Mouse (Mus musculus): ENCODE results near the gene Sprr1a. TPM values are rescaled to one million over a fixed set of nuclear protein-coding genes. Genes with fewer than 3 reads are reported as not detected.
"Not testable (repeated sequence)": the region's sequence is repeated elsewhere in the genome, so short reads cannot be mapped to it uniquely, and the experiment has no call there.

Sprr1a gene
- polyA plus RNA-seq (2012; rRNA removed), result 0.46 and 0.70 TPM in 2 replicates

- DNase-seq (ENCODE audit: extremely low spot score in 1 of 2, low spot score in 1 of 2), result no peak
Observed at GRCm38 (mm10) chr3:92485863-92486262, at the start of gene Sprr1a. TSS of gene Sprr1a (minus strand) at chr3:92485895.

- no peak for DNase-seq (ENCODE audit: extremely low spot score in 1 of 2, low spot score in 1 of 2)
Observed at GRCm38 (mm10) chr3:92534411-92534810, 48.7 kb upstream of the Sprr1a start, which contains the start of gene 2310046K23Rik. TSS of gene 2310046K23Rik (minus strand) at chr3:92534511.

DNA sequence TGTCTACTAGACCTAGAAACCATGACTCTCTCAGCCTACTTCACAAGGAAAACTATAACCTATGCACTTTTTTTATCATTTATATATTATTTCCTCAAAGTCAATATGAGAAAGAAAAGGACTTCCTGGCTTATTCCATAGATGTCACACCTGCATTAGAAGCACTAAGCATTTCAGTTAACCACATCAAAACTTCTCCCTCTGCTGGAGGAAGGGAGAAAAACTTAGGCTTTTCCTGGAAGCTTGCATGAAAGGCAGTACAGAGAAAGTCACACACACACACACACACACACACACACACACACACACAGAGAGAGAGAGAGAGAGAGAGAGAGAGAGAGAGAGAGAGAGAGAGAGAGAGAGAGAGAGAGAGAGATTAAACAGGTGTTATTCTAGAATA is 26.6 kb upstream of the Sprr1a start:
- peak in 1 of 2 experiments; percentile 64 for DNase-seq (ENCODE audit: extremely low spot score in 1 of 2, low spot score in 1 of 2)

DNA sequence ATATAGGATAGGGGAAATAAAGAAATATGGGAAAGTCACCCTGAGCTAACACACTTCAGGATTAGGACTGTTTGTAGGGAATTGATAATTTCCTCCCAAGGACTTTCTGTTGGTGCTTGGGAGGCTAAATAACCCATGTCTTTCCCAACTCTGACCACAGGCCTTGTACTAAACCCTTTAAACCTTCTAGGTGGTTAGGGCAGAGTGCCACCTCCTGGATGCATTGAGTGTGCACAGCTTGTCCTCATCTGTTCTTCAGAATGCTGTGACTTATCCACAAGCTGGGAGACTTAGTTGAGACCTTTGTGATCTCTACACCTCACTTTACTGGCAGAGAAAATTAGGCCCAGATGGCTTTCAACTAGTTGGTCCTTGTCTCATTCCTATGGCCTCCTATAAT is 25.1 kb upstream of the Sprr1a start:
- peak in 1 of 2 experiments; percentile 61 for DNase-seq (ENCODE audit: extremely low spot score in 1 of 2, low spot score in 1 of 2)

GRCm38 (mm10) chr3:92508185-92508584 is 22.5 kb upstream of the Sprr1a start:
- no peak for DNase-seq (ENCODE audit: extremely low spot score in 1 of 2, low spot score in 1 of 2)

- peak in 1 of 2 experiments; percentile 19 for DNase-seq (ENCODE audit: extremely low spot score in 1 of 2, low spot score in 1 of 2)
Observed at GRCm38 (mm10) chr3:92503528-92503927, 17.8 kb upstream of the Sprr1a start.

- no peak for DNase-seq (ENCODE audit: extremely low spot score in 1 of 2, low spot score in 1 of 2)
Observed at GRCm38 (mm10) chr3:92500393-92500792, 14.7 kb upstream of the Sprr1a start, which contains the start of gene Sprr4. TSS of gene Sprr4 (minus strand) at chr3:92500493.

GRCm38 (mm10) chr3:92490262-92490661 is 4.6 kb upstream of the Sprr1a start:
- not testable (repeated sequence) for DNase-seq (ENCODE audit: extremely low spot score in 1 of 2, low spot score in 1 of 2)

DNA sequence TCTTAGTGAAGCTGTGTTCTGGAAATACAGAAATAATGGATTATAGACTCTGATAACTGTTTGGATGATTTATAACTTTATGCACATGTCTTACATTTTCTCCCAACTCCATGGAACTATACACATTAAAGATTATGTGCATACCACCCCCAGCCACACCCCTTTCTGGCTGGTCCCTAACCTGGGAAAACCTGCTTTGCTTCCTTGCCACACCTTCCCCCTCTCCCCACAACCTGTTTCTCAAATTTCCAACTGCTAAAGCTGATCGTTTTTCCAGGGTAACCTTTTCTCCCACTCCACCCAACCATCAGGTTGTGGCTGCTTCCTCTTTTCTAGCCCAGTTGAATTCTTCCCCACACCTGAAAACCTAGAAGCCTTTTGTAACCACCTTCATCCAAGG is 612 bp upstream of the Sprr1a start:
- DNase-seq (ENCODE audit: extremely low spot score in 1 of 2, low spot score in 1 of 2), result no peak

DNA sequence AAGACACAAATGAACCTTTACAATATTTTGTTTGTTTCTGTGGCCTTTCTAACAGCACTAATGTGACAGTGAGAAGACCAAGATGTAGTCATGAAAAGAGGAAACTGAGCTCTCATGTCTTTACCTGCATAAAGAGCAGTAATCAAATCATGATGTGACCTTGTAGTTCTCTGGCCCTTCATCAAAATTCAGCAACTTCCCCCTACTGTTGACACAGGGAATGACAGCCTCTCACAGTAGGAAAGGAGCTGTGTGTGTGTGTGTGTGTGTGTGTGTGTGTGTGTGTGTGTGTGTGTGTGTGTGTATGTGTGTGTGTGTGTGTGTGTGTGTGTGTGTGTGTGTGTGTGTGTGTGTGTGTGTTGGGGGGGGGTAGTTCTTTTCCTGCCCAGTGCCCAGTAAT is 4.4 kb downstream of the Sprr1a start:
- DNase-seq (ENCODE audit: extremely low spot score in 1 of 2, low spot score in 1 of 2), result not testable (repeated sequence)

DNA sequence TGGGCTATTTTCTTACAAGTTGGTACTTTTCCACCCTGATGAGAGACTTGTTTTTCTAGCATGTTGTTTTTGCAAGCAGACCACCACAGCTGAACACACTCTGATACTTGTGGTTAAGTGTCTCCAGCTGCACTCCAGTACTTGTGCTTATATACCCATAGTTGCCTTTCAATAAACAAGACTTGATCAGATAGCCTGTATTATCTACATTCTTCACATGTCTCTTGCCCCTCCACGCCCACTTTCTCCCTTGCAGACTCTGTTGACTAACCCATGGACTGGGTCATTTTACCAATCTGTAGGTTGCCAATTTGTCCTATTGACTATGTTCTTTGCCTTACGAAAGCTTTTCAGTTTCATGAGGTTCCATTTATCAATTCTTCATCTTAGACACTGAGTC is 15.6 kb downstream of the Sprr1a start:
- DNase-seq (ENCODE audit: extremely low spot score in 1 of 2, low spot score in 1 of 2), result no peak

- no peak for DNase-seq (ENCODE audit: extremely low spot score in 1 of 2, low spot score in 1 of 2)
Observed at GRCm38 (mm10) chr3:92467424-92467823, 18.3 kb downstream of the Sprr1a start.

DNA sequence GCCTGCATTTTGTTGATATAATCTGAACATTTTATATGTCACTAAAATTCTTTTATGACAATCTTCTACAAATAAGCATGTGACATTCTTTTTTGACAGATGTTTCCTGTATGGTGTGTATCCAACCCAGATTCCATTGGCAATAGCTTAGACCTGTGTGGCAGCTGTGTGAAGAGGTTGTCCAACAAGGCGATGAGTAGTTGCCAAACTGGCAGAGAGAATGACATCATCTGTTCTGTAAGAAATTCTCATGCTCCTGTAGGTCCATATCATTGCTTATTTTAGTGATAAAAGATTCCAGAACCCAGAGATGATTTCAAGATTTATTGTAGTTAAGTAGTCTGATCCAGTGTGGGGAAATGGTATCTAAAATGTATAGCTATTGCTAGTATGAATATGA is 19.1 kb downstream of the Sprr1a start:
- DNase-seq (ENCODE audit: extremely low spot score in 1 of 2, low spot score in 1 of 2), result no peak

DNA sequence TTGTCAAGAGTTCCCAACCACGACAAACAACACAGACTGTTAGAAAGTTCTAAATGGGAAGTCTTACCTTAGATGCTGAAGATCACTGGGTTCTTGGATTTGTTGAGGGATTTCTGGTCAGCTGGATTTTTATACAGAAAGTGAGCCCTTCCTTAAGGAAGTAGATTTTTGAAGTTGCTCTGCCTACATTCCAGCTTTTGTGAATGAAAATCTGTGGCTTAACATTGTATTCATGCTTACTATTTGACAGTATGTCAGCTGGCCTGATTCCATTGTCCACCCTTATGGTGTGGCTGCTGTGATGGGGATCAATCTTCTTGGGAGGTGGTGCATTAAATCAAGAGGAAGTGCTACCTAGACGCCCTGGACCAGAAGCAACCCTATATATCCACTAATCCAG is 27.1 kb downstream of the Sprr1a start, which contains the start of gene Sprr3:
Gene Sprr3, minus strand, starts transcription at position 101 of the 400 bp plus-strand sequence.
- DNase-seq (ENCODE audit: extremely low spot score in 1 of 2, low spot score in 1 of 2), result no peak

DNA sequence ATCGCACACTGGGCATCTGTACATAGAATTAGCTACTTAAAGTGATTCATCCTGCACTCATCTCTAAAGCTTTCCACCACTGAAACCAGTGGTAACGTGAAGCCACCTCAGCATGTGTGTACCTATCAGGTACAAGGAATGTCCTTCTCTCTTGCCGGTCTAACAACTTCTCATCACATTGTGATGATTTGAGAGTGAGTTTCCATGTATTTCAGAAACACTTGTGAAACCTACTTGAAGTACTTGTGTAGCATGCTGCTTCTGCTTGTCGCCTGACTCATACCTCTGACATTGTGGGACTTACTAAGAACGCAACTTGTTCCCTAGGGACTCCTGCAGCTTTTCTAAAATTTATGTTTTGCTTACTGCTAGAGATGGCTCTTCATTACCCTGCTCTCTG is 30.5 kb downstream of the Sprr1a start:
- DNase-seq (ENCODE audit: extremely low spot score in 1 of 2, low spot score in 1 of 2), result no peak

DNA sequence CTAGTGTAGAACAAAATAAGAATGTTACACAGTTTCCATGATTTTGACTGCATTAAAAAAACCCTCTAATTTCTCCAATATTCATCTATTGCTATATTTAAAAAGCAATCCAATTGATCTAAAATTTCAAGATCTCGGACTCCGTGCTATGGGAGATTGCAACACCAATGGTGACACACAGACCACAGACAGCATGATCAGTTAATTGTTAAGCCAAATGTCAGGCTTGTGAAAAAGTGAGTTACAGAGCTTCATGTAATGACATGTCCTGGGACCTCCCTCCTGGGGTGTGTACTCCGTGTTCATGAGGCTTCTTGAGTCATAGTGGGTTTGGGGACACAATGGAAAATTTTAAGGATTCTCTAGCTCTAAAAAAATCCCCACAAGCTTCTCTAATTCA is 45.5 kb downstream of the Sprr1a start:
- DNase-seq (ENCODE audit: extremely low spot score in 1 of 2, low spot score in 1 of 2), result no peak

DNA sequence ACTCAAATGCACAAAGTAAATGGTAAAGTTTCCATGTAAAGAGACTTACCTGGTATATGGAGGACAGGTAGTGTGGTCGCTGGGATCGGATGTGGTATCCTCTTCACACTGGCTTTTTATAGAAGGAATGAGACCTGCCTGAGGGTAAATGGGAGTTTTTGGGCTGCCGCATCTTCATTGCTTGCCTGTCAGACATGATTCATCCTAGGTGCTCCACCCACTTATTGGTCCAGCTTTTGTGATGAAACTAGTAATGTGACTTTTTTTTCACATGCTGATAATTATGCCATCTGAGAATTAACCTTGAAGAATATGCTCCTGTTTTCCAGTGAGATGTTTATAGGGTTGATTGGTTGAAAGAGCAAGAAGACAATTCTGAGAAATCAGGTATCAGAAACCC is 47.0 kb downstream of the Sprr1a start, which contains the start of gene Sprr1b:
Gene Sprr1b, minus strand, starts transcription at position 101 of the 400 bp plus-strand sequence.
- no peak for DNase-seq (ENCODE audit: extremely low spot score in 1 of 2, low spot score in 1 of 2)

Other genes with a start within 250 kb of the Sprr1a start
- 0.23 TPM in 1 of 2 replicates, not detected in the other for gene Sprr2a3, start 200.5 kb downstream of the Sprr1a start, polyA plus RNA-seq (2012; rRNA removed)
- not detected in 2 replicates for gene Sprr2b, start 169.3 kb downstream of the Sprr1a start, polyA plus RNA-seq (2012; rRNA removed)
- gene Sprr2d, start 146.8 kb downstream of the Sprr1a start, polyA plus RNA-seq (2012; rRNA removed), result not detected in 2 replicates
- not detected in 2 replicates for gene Sprr2e, start 133.8 kb downstream of the Sprr1a start, polyA plus RNA-seq (2012; rRNA removed)
- gene Sprr2f, start 120.7 kb downstream of the Sprr1a start, polyA plus RNA-seq (2012; rRNA removed), result 0.21 TPM in 1 of 2 replicates, not detected in the other
- gene Sprr2h, start 100.2 kb downstream of the Sprr1a start, polyA plus RNA-seq (2012; rRNA removed), result not detected in 2 replicates
- gene Sprr2i, start 77.9 kb downstream of the Sprr1a start, polyA plus RNA-seq (2012; rRNA removed), result not detected in 2 replicates
- not detected in 2 replicates for gene Sprr2j-ps, start 67.8 kb downstream of the Sprr1a start, polyA plus RNA-seq (2012; rRNA removed)
- 6.0 and 7.7 TPM in 2 replicates for gene Gm9774, start 56.5 kb downstream of the Sprr1a start, polyA plus RNA-seq (2012; rRNA removed)
- gene Sprr2k, start 53.3 kb downstream of the Sprr1a start, polyA plus RNA-seq (2012; rRNA removed), result not detected in 2 replicates
- not detected in 2 replicates for gene Sprr1b, start 47.1 kb downstream of the Sprr1a start, polyA plus RNA-seq (2012; rRNA removed)
- gene Sprr3, start 27.2 kb downstream of the Sprr1a start, polyA plus RNA-seq (2012; rRNA removed), result not detected in 2 replicates
- not detected in 2 replicates for gene Sprr4, start 14.6 kb upstream of the Sprr1a start, polyA plus RNA-seq (2012; rRNA removed)
- not detected in 2 replicates for gene 2310046K23Rik, start 48.6 kb upstream of the Sprr1a start, polyA plus RNA-seq (2012; rRNA removed)
- not detected in 2 replicates for gene Ivl, start 87.8 kb upstream of the Sprr1a start, polyA plus RNA-seq (2012; rRNA removed)
- not detected in 2 replicates for gene Smcp, start 103.1 kb upstream of the Sprr1a start, polyA plus RNA-seq (2012; rRNA removed)
- not detected in 2 replicates for gene 2210017I01Rik, start 121.6 kb upstream of the Sprr1a start, polyA plus RNA-seq (2012; rRNA removed)
- not detected in 2 replicates for gene Lce6a, start 135.8 kb upstream of the Sprr1a start, polyA plus RNA-seq (2012; rRNA removed)
- not detected in 2 replicates for gene Lce1a1, start 162.4 kb upstream of the Sprr1a start, polyA plus RNA-seq (2012; rRNA removed)
- gene Lce1b, start 171.0 kb upstream of the Sprr1a start, polyA plus RNA-seq (2012; rRNA removed), result not detected in 2 replicates
- gene Lce1a2, start 184.4 kb upstream of the Sprr1a start, polyA plus RNA-seq (2012; rRNA removed), result not detected in 2 replicates
- not detected in 2 replicates for gene Lce1c, start 193.4 kb upstream of the Sprr1a start, polyA plus RNA-seq (2012; rRNA removed)
- gene Lce1d, start 201.3 kb upstream of the Sprr1a start, polyA plus RNA-seq (2012; rRNA removed), result not detected in 2 replicates
- gene Lce1e, start 223.2 kb upstream of the Sprr1a start, polyA plus RNA-seq (2012; rRNA removed), result not detected in 2 replicates
- gene Lce1f, start 234.5 kb upstream of the Sprr1a start, polyA plus RNA-seq (2012; rRNA removed), result not detected in 2 replicates